Mouse (Mus musculus) erythroblast, embryonic 14.5 days (primary cell): ENCODE data around the gene Uba1. TPM values are rescaled to one million over a fixed set of nuclear protein-coding genes. Genes with fewer than 3 reads are reported as not detected.

Experiments used
- H3K27me3 ChIP-seq: 2 replicates; pipeline ENCODE4 v1.6.1; 2012; ENCODE audit warnings: inconsistent platforms; ENCODE audit not compliant: control insufficient read depth
- H3K36me3 ChIP-seq: 2 replicates; pipeline ENCODE4 v1.6.1; 2012; ENCODE audit warnings: mild to moderate bottlenecking, inconsistent platforms; ENCODE audit not compliant: control insufficient read depth
- H3K4me1 ChIP-seq: 2 replicates; pipeline ENCODE4 v1.6.1; 2012; ENCODE audit warnings: inconsistent platforms; ENCODE audit not compliant: control insufficient read depth
- H3K4me3 ChIP-seq: replicated peaks from 2 replicates; pipeline ENCODE3; 2012; ENCODE audit warnings: moderate library complexity, mild to moderate bottlenecking, inconsistent platforms
- H3K9me3 ChIP-seq: 2 replicates; pipeline ENCODE4 v1.6.1; 2012; ENCODE audit warnings: low read length, inconsistent platforms, mixed read lengths; ENCODE audit not compliant: control insufficient read depth
- GATA1 ChIP-seq: IDR thresholded peaks from 2 replicates; pipeline ENCODE4 v1.6.1; 2012; ENCODE audit warnings: low read length, inconsistent platforms, mixed read lengths
- TAL1 ChIP-seq: IDR thresholded peaks from 3 replicates; pipeline ENCODE4 v1.6.1; 2012; ENCODE audit warnings: low read length, inconsistent platforms, mixed read lengths
- polyA plus RNA-seq: library from polyadenylated mRNA; stranded (reverse); fragments of >175 nt; gene quantifications from 2 replicates; pipeline ENCODE4 v1.2.3, GENCODE M21; 2012

Uba1 gene
- 9.2 and 16.3 TPM in 2 replicates for polyA plus RNA-seq

DNA sequence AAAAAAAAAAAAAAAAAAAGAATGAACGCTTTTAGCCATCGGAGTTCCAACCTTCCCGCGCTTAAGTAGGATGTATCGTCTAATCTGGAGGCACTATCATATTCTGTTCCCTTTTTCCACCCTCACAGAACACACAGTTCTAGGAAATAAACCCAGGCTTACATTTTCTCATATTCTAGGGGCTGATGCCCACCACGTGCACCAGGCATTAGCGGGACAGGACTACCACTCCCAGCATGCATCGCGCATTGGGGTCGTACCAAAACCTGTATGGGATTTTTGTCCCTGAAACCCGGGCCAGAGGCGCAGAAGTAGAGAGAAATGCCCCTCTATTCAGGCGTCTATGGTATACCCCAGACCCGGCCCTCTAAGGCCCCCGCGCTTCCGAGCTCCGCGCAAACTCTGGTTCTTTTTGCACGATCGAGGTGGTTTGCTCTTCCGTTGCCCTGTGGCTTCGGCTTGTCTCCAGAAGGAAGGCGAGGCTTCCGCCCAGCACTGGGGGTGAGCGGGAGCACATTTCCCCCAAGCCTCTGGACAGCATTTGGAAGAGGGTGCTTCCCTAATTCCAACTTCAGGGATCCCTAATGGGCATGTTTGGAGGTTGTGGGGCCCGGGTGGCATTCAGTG is at the start of gene Uba1:
Gene Uba1 (plus strand): TSS at position 301 of the 627 bp plus-strand sequence.
- Histone ChIP-seq H3K36me3 (peaks cover 1% of the 10 kb centered on the region), H3K27me3 (no peaks in the 10 kb centered on the region), H3K4me3 (peak within 1 kb of the TSS; percentile 67), H3K4me1 (peaks cover 22% of the 10 kb centered on the region), H3K9me3 (no peaks in the 10 kb centered on the region)
- TF ChIP-seq TAL1 (no peak), GATA1 (no peak)

DNA sequence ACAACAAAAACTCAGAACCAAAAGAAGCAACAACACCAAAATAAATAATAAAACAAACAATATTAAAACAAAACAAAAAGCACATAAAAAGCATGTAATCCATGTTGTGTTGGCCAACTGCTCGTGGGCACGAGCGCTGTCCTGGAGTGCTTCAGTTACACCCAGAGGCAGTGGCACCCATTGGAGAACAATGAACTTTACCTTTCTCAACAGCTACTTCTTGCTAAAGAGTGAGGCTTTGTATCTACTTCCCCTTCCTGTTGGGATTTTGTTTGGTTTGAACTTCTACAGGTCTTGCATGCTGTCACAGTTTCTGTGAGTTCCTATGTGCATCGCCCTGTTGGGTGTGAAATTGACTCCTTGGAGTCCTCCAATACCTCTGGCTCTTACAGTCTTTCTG is 49.6 kb upstream of the Uba1 start:
- Histone ChIP-seq H3K4me1 (no peaks in the 10 kb centered on the region), H3K9me3 (no peaks in the 10 kb centered on the region), H3K4me3 (no peak overlapping the region), H3K27me3 (no peaks in the 10 kb centered on the region), H3K36me3 (no peaks in the 10 kb centered on the region)
- no peak for TF ChIP-seq TAL1
- TF ChIP-seq GATA1 = no peak

- TF ChIP-seq TAL1 (no peak), GATA1 (no peak)
- Histone ChIP-seq H3K27me3 (no peaks in the 10 kb centered on the region), H3K36me3 (peaks cover 51% of the 10 kb centered on the region), H3K4me1 (peaks cover 25% of the 10 kb centered on the region), H3K4me3 (peak overlapping the region; percentile 93), H3K9me3 (no peaks in the 10 kb centered on the region)
These were observed 41.3 kb upstream of the Uba1 start for GRCm38 (mm10) chrX:20616861-20617175.

DNA sequence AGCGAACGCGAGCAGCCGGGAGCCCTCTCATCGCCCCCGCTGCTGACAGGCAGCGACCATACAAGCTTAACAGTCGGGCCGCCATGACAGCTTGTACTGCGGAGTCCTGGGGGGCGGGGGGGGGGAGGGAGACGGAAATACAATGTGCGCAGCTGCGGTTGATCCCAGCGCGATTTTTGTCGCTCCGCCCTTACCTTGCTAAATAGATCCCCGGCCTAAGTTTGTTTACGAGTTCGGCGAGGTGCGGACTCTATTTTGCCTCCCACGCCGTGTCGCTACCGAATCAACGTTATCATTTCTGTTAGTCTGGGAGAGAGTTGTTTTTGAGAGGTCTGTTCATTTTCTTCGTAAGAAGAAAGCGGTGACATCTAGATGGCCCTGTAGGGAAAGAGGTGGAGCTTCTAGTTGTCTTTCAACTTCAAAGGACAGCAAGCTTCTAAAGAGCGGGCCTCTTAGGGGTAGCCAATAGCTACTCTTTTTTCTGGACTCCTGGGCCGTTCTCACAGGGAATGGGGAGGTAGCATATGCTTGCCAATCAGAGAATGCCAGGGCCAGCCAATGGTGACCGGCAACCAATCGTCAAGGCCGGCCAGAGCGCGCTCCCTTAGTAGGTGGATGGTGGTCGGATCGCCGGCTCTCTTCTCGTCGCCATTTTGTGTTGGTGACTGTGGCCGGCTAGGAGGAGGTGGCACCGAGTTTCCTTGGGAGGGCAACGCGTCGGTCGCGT is 40.8 kb upstream of the Uba1 start, which contains the start of the genes Rbm10 and Ndufb11:
Gene Rbm10 (plus strand): TSS at position 328 of the 727 bp plus-strand sequence.
Gene Ndufb11 (minus strand): TSS at position 444 of the 727 bp plus-strand sequence.
- no peaks in the 10 kb centered on the region for H3K27me3 ChIP-seq
- no peak for TF ChIP-seq GATA1
- H3K4me3 ChIP-seq = peak within 1 kb of the TSS; percentile 93
- peaks cover 56% of the 10 kb centered on the region for H3K36me3 ChIP-seq
- peaks cover 25% of the 10 kb centered on the region for H3K4me1 ChIP-seq
- no peaks in the 10 kb centered on the region for H3K9me3 ChIP-seq

- TF ChIP-seq GATA1 (no peak), TAL1 (no peak)
- H3K27me3 ChIP-seq = no peaks in the 10 kb centered on the region
- H3K9me3 ChIP-seq = no peaks in the 10 kb centered on the region
- peaks cover 62% of the 10 kb centered on the region for H3K36me3 ChIP-seq
- peak overlapping the region; percentile 93 for H3K4me3 ChIP-seq
- peaks cover 25% of the 10 kb centered on the region for H3K4me1 ChIP-seq
These were observed 40.2 kb upstream of the Uba1 start for GRCm38 (mm10) chrX:20617903-20618399.

DNA sequence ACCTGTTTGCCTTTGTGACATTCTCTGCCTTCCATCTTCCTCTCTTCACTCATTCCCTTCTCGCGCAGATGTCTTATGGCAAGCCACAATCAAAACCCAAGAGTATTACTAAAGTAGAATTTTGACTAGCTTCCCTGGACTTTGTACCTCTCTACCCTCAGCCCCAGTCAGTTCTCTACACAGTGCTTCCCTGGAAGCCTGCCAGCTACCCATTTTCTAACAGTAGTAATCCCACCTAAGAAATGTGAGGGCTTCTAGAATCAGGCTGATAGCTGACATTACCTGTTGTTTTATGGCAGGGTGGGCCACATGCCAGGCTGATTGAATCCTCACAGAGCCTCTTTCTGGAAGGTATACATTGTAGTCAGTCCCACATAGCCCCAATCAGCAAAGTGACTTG is 20.0 kb upstream of the Uba1 start:
- H3K9me3 ChIP-seq = no peaks in the 10 kb centered on the region
- H3K27me3 ChIP-seq = no peaks in the 10 kb centered on the region
- peaks cover 90% of the 10 kb centered on the region for H3K36me3 ChIP-seq
- no peak for TF ChIP-seq GATA1
- no peak for TF ChIP-seq TAL1
- no peak overlapping the region for H3K4me3 ChIP-seq
- no peaks in the 10 kb centered on the region for H3K4me1 ChIP-seq

GRCm38 (mm10) chrX:20644780-20645179 is 13.3 kb upstream of the Uba1 start:
- H3K27me3 ChIP-seq = no peaks in the 10 kb centered on the region
- H3K4me3 ChIP-seq = no peak overlapping the region
- H3K4me1 ChIP-seq = no peaks in the 10 kb centered on the region
- peaks cover 99% of the 10 kb centered on the region for H3K36me3 ChIP-seq
- no peaks in the 10 kb centered on the region for H3K9me3 ChIP-seq
- TF ChIP-seq TAL1 = no peak
- no peak for TF ChIP-seq GATA1

- peaks cover 2% of the 10 kb centered on the region for H3K36me3 ChIP-seq
- TF ChIP-seq TAL1 = no peak
- TF ChIP-seq GATA1 = no peak
These were observed 533 bp upstream of the Uba1 start for GRCm38 (mm10) chrX:20657593-20657992.

GRCm38 (mm10) chrX:20658891-20659406 is 823 bp downstream of the Uba1 start:
- Histone ChIP-seq H3K4me3 (peak overlapping the region; percentile 67), H3K9me3 (no peaks in the 10 kb centered on the region), H3K36me3 (no peaks in the 10 kb centered on the region), H3K27me3 (no peaks in the 10 kb centered on the region), H3K4me1 (peaks cover 26% of the 10 kb centered on the region)
- no peak for TF ChIP-seq TAL1

More at GRCm38 (mm10) chrX:20657593-20657992, 533 bp upstream of the Uba1 start:
- Histone ChIP-seq H3K4me3 (peak overlapping the region; percentile 67), H3K9me3 (no peaks in the 10 kb centered on the region), H3K27me3 (no peaks in the 10 kb centered on the region), H3K4me1 (peaks cover 22% of the 10 kb centered on the region)
